Mouse (Mus musculus) Patski (cell line): Measurements from ENCODE around the gene Olfr1373. TPM values are rescaled to one million over a fixed set of nuclear protein-coding genes. Genes with fewer than 3 reads are reported as not detected.

Experiments
- ATAC-seq: fragments of 100-300 bp; one replicate; pipeline ENCODE4 v1.8.0; 2021
- CTCF ChIA-PET: fragments of 350-600 bp; sonication (Branson Sonifier 250); formaldehyde crosslinking; loops from one replicate; lab custom pipeline; 2022; ENCODE audit warnings: inconsistent platforms; lab: Charles Lee
- POLR2A ChIA-PET: fragments of 350-600 bp; sonication (Branson Sonifier 250); formaldehyde crosslinking; loops from one replicate; lab custom pipeline; 2022; ENCODE audit warnings: antibody characterized with exemption, inconsistent platforms; lab: Charles Lee
- DNase-seq: peaks from one replicate; pipeline ENCODE4 v3.0.0-alpha.2; 2011; ENCODE audit warnings: low read depth, low spot score
- H3K27me3 ChIP-seq: fragments of 371-371 bp; one replicate; pipeline ENCODE4 v1.5.1; 2021
- CTCF ChIP-seq: fragments of 100-300 bp; IDR thresholded peaks from one replicate; pipeline ENCODE4 v1.5.1; 2021
- in situ Hi-C: fragments of 300-500 bp; cut with MboI; formaldehyde crosslinking; loops from 3 replicates; pipeline ENCODE4 v1.11.1; 2018; ENCODE audit warnings: low pct_unique_long_range_greater_than_20kb, mixed read lengths
- polyA plus RNA-seq: library from polyadenylated mRNA; unstranded; gene quantifications from one replicate; pipeline ENCODE4 v1.2.3, GENCODE M21; 2021

Olfr1373 gene
- polyA plus RNA-seq, 1 experiment from 2014 or later: not detected

GRCm38 (mm10) chr11:52108796-52109195 is 36.5 kb downstream of the Olfr1373 start:
- CTCF ChIA-PET: interaction anchor here (0.8 kb wide), 2 partner anchors 12 to 21 kb away, joined by 3 read pairs; no protein-coding TSS in a partner anchor
- H3K27me3 ChIP-seq: no peaks in the 10 kb centered on the region
- no peak for ATAC-seq
- POLR2A ChIA-PET: no interaction called here
- in situ Hi-C loops: no loop called here
- DNase-seq: no peak
- TF ChIP-seq CTCF: no peak

- no peak for ATAC-seq
- in situ Hi-C loops: no loop called here
- no peaks in the 10 kb centered on the region for H3K27me3 ChIP-seq
- ChIA-PET CTCF (interaction anchor here (0.5 kb wide), 1 partner anchor 28 kb away, joined by 3 read pairs; no protein-coding TSS in a partner anchor), POLR2A (interaction anchor here (0.8 kb wide), 1 partner anchor 251 kb away, joined by 3 read pairs; no protein-coding TSS in a partner anchor)
- no peak for DNase-seq
- no peak for TF ChIP-seq CTCF
Measured at GRCm38 (mm10) chr11:52106438-52106837, 38.9 kb downstream of the Olfr1373 start.

- DNase-seq: no peak
- no peak for ATAC-seq
- POLR2A ChIA-PET: interaction anchor here (0.8 kb wide), 1 partner anchor 251 kb away, joined by 3 read pairs; no protein-coding TSS in a partner anchor
- CTCF ChIA-PET: interaction anchor here (1.0 kb wide), 1 partner anchor 14 kb away, joined by 4 read pairs; no protein-coding TSS in a partner anchor
- no peaks in the 10 kb centered on the region for H3K27me3 ChIP-seq
- no peak for TF ChIP-seq CTCF
- in situ Hi-C loops: no loop called here
Measured at GRCm38 (mm10) chr11:52106037-52106436, 39.3 kb downstream of the Olfr1373 start.

GRCm38 (mm10) chr11:52105503-52105902 is 39.8 kb downstream of the Olfr1373 start:
- ChIA-PET POLR2A (no interaction called here), CTCF (interaction anchor here (1.0 kb wide), 1 partner anchor 13 kb away, joined by 4 read pairs; no protein-coding TSS in a partner anchor)
- DNase-seq (no peak), ATAC-seq (no peak)
- no peaks in the 10 kb centered on the region for H3K27me3 ChIP-seq
- in situ Hi-C loops: no loop called here
- TF ChIP-seq CTCF: no peak

- ChIA-PET POLR2A (no interaction called here), CTCF (interaction anchor here (0.6 to 1.5 kb wide), 4 partner anchors 14 to 100 kb away, joined by 3 to 4 read pairs (median 4); no protein-coding TSS in a partner anchor)
- ATAC-seq: no peak
- in situ Hi-C loops: no loop called here
- H3K27me3 ChIP-seq: no peaks in the 10 kb centered on the region
- TF ChIP-seq CTCF: no peak
- no peak for DNase-seq
Measured at GRCm38 (mm10) chr11:52102977-52103376, 42.4 kb downstream of the Olfr1373 start.

DNA sequence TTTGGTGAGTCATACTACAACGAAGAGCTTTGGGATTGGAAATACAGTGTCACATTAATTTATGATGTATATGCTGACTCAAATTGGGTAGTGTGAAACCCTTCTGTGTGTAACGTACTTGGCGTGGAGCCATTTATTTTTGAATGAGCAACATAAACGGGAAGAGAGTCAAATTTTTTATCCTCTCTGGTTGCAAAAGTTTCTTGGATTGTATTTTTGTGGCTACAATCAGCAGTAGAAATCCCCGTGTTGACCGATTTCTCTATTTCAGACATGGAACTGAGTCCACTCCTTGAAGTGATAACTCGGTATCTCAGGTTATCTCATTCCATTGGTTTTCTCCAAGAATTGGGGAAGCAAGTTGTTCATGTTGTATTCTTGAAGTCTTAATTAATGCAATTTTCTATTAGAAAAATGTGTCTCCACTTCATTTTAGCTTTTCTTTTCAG is 45.5 kb downstream of the Olfr1373 start:
- no peaks in the 10 kb centered on the region for H3K27me3 ChIP-seq
- peak; percentile 33 for DNase-seq
- no peak for TF ChIP-seq CTCF
- POLR2A ChIA-PET: interaction anchor here (0.9 to 1.2 kb wide), 2 partner anchors 17 to 131 kb away, joined by 3 read pairs; no protein-coding TSS in a partner anchor
- CTCF ChIA-PET: interaction anchor here (1.1 kb wide), 1 partner anchor 18 kb away, joined by 3 read pairs; no protein-coding TSS in a partner anchor
- in situ Hi-C loops: no loop called here
- no peak for ATAC-seq

GRCm38 (mm10) chr11:52099031-52099761 is 46.1 kb downstream of the Olfr1373 start:
- ChIA-PET POLR2A (interaction anchor here (0.9 to 1.2 kb wide), 2 partner anchors 18 to 130 kb away, joined by 3 read pairs; no protein-coding TSS in a partner anchor), CTCF (interaction anchor here (1.1 kb wide), 1 partner anchor 18 kb away, joined by 3 read pairs; no protein-coding TSS in a partner anchor)
- in situ Hi-C loops: no loop called here
- no peak for DNase-seq
- peak; percentile 60 for ATAC-seq
- TF ChIP-seq CTCF: no peak
- H3K27me3 ChIP-seq: no peaks in the 10 kb centered on the region

DNA sequence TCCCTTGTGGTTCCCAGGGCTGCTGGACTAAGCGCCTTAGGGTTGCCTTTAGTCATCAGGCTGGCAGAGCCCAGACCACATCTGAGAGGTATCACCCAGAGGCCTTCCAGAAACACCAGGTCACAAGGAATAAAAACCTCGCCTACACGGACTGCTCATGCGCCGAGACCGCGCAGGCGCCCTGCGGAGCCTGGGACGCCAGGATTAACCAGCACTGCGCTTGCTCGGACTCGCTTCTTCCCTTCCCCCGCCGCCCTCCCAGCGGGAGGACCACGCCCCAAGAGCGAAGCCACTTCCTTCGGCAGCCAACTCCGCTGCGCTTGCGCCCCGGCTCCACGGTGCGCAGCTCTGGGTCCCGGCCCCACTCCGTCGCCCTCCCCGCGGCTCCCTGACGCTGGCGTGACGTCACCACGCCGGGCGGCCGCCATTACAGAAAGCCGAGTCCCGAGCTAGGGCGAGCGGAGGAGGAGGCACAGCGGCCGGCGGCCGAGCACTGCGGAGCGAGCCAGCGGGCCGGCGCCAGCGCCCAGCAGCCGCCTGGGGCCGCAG is 46.9 kb downstream of the Olfr1373 start, which contains the start of gene Ppp2ca:
Ppp2ca (plus strand) TSS at position 284 of the 549 bp plus-strand sequence.
- in situ Hi-C loops: no loop called here
- ATAC-seq (peak; percentile 92), DNase-seq (peak; percentile 94)
- TF ChIP-seq CTCF: no peak
- ChIA-PET CTCF (interaction anchor here (1.1 to 1.2 kb wide), 2 partner anchors 19 kb away, joined by 3 read pairs; no protein-coding TSS in a partner anchor), POLR2A (interaction anchor here (0.9 kb wide), 1 partner anchor 130 kb away, joined by 3 read pairs; no protein-coding TSS in a partner anchor)
- no peaks in the 10 kb centered on the region for H3K27me3 ChIP-seq

GRCm38 (mm10) chr11:52097596-52097995 is 47.7 kb downstream of the Olfr1373 start:
- ChIA-PET CTCF (interaction anchor here (0.8 to 1.8 kb wide), 3 partner anchors 11 to 18 kb away, joined by 3 to 4 read pairs (median 3); no protein-coding TSS in a partner anchor), POLR2A (no interaction called here)
- TF ChIP-seq CTCF: no peak
- ATAC-seq: no peak
- DNase-seq: no peak
- no peaks in the 10 kb centered on the region for H3K27me3 ChIP-seq
- in situ Hi-C loops: no loop called here

DNA sequence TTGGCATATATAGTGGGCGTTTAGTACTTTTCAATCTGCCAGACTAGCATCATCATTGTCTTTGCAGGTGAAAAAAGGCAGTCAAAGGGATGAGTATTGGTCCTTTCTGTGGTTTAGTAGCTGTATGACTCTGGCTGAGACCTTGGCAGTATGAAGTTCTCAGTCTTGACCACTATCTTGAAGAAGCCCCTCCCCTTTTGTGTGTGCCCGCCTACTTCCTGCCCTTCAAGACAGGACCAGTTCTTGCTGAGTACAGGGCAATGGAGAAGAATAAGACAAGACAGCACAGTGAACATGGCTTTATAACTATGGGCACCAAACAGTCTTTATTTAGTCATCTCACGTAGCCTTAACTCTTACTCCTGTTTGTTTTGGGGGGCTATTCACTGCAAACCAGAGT is 48.3 kb downstream of the Olfr1373 start:
- ChIA-PET POLR2A (no interaction called here), CTCF (interaction anchor here (0.8 to 1.8 kb wide), 4 partner anchors 10 to 17 kb away, joined by 3 to 4 read pairs (median 4); no protein-coding TSS in a partner anchor)
- ATAC-seq: no peak
- no peak for TF ChIP-seq CTCF
- in situ Hi-C loops: no loop called here
- DNase-seq: no peak
- H3K27me3 ChIP-seq: no peaks in the 10 kb centered on the region

Other genes with a start within 250 kb of the Olfr1373 start
- 32.2 TPM for gene Cdkn2aipnl, start 177.9 kb downstream of the Olfr1373 start, polyA plus RNA-seq
- gene Ube2b, start 144.8 kb downstream of the Olfr1373 start, polyA plus RNA-seq: 227 TPM
- 6.3 TPM for gene Cdkl3, start 141.3 kb downstream of the Olfr1373 start, polyA plus RNA-seq
- gene Ppp2ca, start 46.8 kb downstream of the Olfr1373 start, polyA plus RNA-seq: 78.7 TPM
- not detected for gene Olfr1371, start 68.5 kb upstream of the Olfr1373 start, polyA plus RNA-seq
- 485 TPM for gene Skp1a, start 86.5 kb upstream of the Olfr1373 start, polyA plus RNA-seq
- gene Tcf7, start 137.5 kb upstream of the Olfr1373 start, polyA plus RNA-seq: 5.4 TPM
- 498 TPM for gene Vdac1, start 215.3 kb upstream of the Olfr1373 start, polyA plus RNA-seq